Mouse (Mus musculus): ENCODE data around the gene Ssx9. TPM values are rescaled to one million over a fixed set of nuclear protein-coding genes. Genes with fewer than 3 reads are reported as not detected.

Gene Ssx9
- not detected for polyA plus RNA-seq (2017; shearing (Covaris generic))

DNA sequence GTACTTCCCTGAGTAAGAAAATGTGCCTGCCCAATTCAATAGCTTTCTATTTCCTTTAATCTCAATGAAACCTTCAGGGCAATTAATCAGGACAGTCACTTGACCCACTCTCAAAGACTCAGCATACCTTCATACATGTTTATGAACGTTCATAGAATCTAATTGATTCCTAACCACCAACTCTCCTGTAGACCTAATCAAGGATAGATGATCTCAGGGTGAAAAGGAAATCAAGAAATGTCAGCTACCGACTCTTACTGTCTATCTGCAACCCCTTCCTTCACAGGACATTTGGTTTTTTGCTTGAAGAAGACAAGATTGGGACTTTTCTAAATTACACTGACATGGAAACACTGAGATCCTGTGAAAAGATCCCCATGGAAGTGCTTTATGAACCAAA lies at the start of gene Ssx9:
Ssx9 (plus strand) TSS at position 301 of the 400 bp plus-strand sequence.

DNA sequence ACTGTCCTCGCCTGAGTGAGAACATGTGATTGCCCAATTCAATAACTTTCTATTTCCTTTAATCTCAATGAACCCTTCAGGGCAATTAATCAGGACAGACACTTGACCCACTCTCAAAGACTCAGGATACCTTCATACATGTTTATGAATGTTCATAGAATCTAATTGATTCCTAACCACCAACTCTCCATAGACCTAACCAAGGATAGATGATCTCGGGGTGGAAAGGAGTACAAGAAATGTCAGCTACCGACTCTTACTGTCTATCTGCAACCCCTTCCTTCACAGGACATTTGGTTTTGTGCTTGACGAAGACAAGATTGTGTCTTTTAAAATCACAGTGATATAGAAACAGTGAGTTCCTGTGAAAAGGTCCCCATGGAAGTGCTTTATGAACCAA lies 55.2 kb downstream of the Ssx9 start, which contains the start of gene Ssxb5:
Ssxb5 (plus strand) TSS at position 301 of the 400 bp plus-strand sequence.

Other genes with a start within 250 kb of the Ssx9 start
- not detected for gene Gm14459, start 223.5 kb upstream of the Ssx9 start, polyA plus RNA-seq (2017; shearing (Covaris generic))
- not detected for gene Ssxb6, start 200.2 kb upstream of the Ssx9 start, polyA plus RNA-seq (2017; shearing (Covaris generic))
- gene Ssxb3, start 156.6 kb upstream of the Ssx9 start, polyA plus RNA-seq (2017; shearing (Covaris generic)) = not detected
- not detected for gene Ssxb8, start 57.6 kb upstream of the Ssx9 start, polyA plus RNA-seq (2017; shearing (Covaris generic))
- gene Ssxb5, start 55.3 kb downstream of the Ssx9 start, polyA plus RNA-seq (2017; shearing (Covaris generic)) = not detected
- gene Gm6592, start 95.6 kb downstream of the Ssx9 start, polyA plus RNA-seq (2017; shearing (Covaris generic)) = not detected
- gene Gm5751, start 125.8 kb downstream of the Ssx9 start, polyA plus RNA-seq (2017; shearing (Covaris generic)) = not detected
- 1.8 TPM for gene B630019K06Rik, start 143.9 kb downstream of the Ssx9 start, polyA plus RNA-seq (2017; shearing (Covaris generic))
- gene Fthl17b, start 214.5 kb downstream of the Ssx9 start, polyA plus RNA-seq (2017; shearing (Covaris generic)) = not detected
- gene Fthl17c, start 228.1 kb downstream of the Ssx9 start, polyA plus RNA-seq (2017; shearing (Covaris generic)) = not detected
- gene Fthl17d, start 238.3 kb downstream of the Ssx9 start, polyA plus RNA-seq (2017; shearing (Covaris generic)) = not detected